Mouse (Mus musculus): ENCODE results near the gene Plcb4. TPM values are rescaled to one million over a fixed set of nuclear protein-coding genes. Genes with fewer than 3 reads are reported as not detected.

Gene Plcb4
- polyA plus RNA-seq, 1 experiment from 2014 or later, result 29.3 TPM

- 86% methylated on average over 5 of the region's 5 CpGs for WGBS
- Histone ChIP-seq H3K4me2 (replicated peaks; ENCODE audit: low read depth, low read length) (no peak overlapping the region), H3K36me3 (ENCODE audit: control insufficient read depth, insufficient read depth, low read length) (no peaks in the 10 kb centered on the region), H3K27me3 (ENCODE audit: control insufficient read depth, insufficient read depth, low read length) (no peaks in the 10 kb centered on the region), H3K4me1 (replicated peaks; ENCODE audit: control insufficient read depth, insufficient read depth, low read length) (no peaks in the 10 kb centered on the region), H3K9ac (ENCODE audit: low read depth, low read length) (no peak overlapping the region), H3K4me3 (ENCODE audit: low read depth, low read length) (no peak overlapping the region), H3K27ac (ENCODE audit: low read depth, low read length) (no peak overlapping the region), H3K9me3 (ENCODE audit: control insufficient read depth, low read length) (no peaks in the 10 kb centered on the region)
- ATAC-seq (ENCODE audit: low FRiP score), result no peak
- no peak for DNase-seq (ENCODE audit: low spot score)
These were observed 177.1 kb downstream of the Plcb4 start for GRCm38 (mm10) chr2:135835911-135836310.

GRCm38 (mm10) chr2:135836426-135836825 lies 177.6 kb downstream of the Plcb4 start:
- 91% methylated on average over 3 of the region's 3 CpGs for WGBS
- Histone ChIP-seq H3K27ac (ENCODE audit: low read depth, low read length) (no peak overlapping the region), H3K36me3 (ENCODE audit: control insufficient read depth, insufficient read depth, low read length) (no peaks in the 10 kb centered on the region), H3K9ac (ENCODE audit: low read depth, low read length) (no peak overlapping the region), H3K4me3 (ENCODE audit: low read depth, low read length) (no peak overlapping the region), H3K27me3 (ENCODE audit: control insufficient read depth, insufficient read depth, low read length) (no peaks in the 10 kb centered on the region), H3K4me2 (replicated peaks; ENCODE audit: low read depth, low read length) (no peak overlapping the region), H3K4me1 (replicated peaks; ENCODE audit: control insufficient read depth, insufficient read depth, low read length) (no peaks in the 10 kb centered on the region), H3K9me3 (ENCODE audit: control insufficient read depth, low read length) (no peaks in the 10 kb centered on the region)
- ATAC-seq (ENCODE audit: low FRiP score), result no peak
- no peak for DNase-seq (ENCODE audit: low spot score)

- H3K4me2 ChIP-seq (replicated peaks; ENCODE audit: low read depth, low read length), result no peak overlapping the region
- no peaks in the 10 kb centered on the region for H3K9me3 ChIP-seq (ENCODE audit: control insufficient read depth, low read length)
- DNase-seq (ENCODE audit: low spot score), result no peak
- H3K27me3 ChIP-seq (ENCODE audit: control insufficient read depth, insufficient read depth, low read length), result no peaks in the 10 kb centered on the region
- no peak overlapping the region for H3K4me3 ChIP-seq (ENCODE audit: low read depth, low read length)
- 88% methylated on average over 1 of the region's 1 CpGs for WGBS
- H3K4me1 ChIP-seq (replicated peaks; ENCODE audit: control insufficient read depth, insufficient read depth, low read length), result no peaks in the 10 kb centered on the region
- no peak overlapping the region for H3K27ac ChIP-seq (ENCODE audit: low read depth, low read length)
- no peak overlapping the region for H3K9ac ChIP-seq (ENCODE audit: low read depth, low read length)
- no peaks in the 10 kb centered on the region for H3K36me3 ChIP-seq (ENCODE audit: control insufficient read depth, insufficient read depth, low read length)
- ATAC-seq (ENCODE audit: low FRiP score), result no peak
These were observed 178.9 kb downstream of the Plcb4 start for GRCm38 (mm10) chr2:135837730-135838129.

- no peaks in the 10 kb centered on the region for H3K36me3 ChIP-seq (ENCODE audit: control insufficient read depth, insufficient read depth, low read length)
- H3K9me3 ChIP-seq (ENCODE audit: control insufficient read depth, low read length), result no peaks in the 10 kb centered on the region
- H3K27ac ChIP-seq (ENCODE audit: low read depth, low read length), result no peak overlapping the region
- H3K9ac ChIP-seq (ENCODE audit: low read depth, low read length), result no peak overlapping the region
- H3K4me1 ChIP-seq (replicated peaks; ENCODE audit: control insufficient read depth, insufficient read depth, low read length), result no peaks in the 10 kb centered on the region
- no peak for DNase-seq (ENCODE audit: low spot score)
- no peaks in the 10 kb centered on the region for H3K27me3 ChIP-seq (ENCODE audit: control insufficient read depth, insufficient read depth, low read length)
- H3K4me2 ChIP-seq (replicated peaks; ENCODE audit: low read depth, low read length), result no peak overlapping the region
- no peak for ATAC-seq (ENCODE audit: low FRiP score)
- H3K4me3 ChIP-seq (ENCODE audit: low read depth, low read length), result no peak overlapping the region
These were observed 179.3 kb downstream of the Plcb4 start for GRCm38 (mm10) chr2:135838135-135838534.

- H3K4me3 ChIP-seq (ENCODE audit: low read depth, low read length), result no peak overlapping the region
- no peak overlapping the region for H3K27ac ChIP-seq (ENCODE audit: low read depth, low read length)
- H3K9me3 ChIP-seq (ENCODE audit: control insufficient read depth, low read length), result no peaks in the 10 kb centered on the region
- 75% methylated on average over 8 of the region's 8 CpGs for WGBS
- H3K9ac ChIP-seq (ENCODE audit: low read depth, low read length), result no peak overlapping the region
- H3K4me2 ChIP-seq (replicated peaks; ENCODE audit: low read depth, low read length), result no peak overlapping the region
- ATAC-seq (ENCODE audit: low FRiP score), result no peak
- DNase-seq (ENCODE audit: low spot score), result no peak
- no peaks in the 10 kb centered on the region for H3K36me3 ChIP-seq (ENCODE audit: control insufficient read depth, insufficient read depth, low read length)
- H3K4me1 ChIP-seq (replicated peaks; ENCODE audit: control insufficient read depth, insufficient read depth, low read length), result no peaks in the 10 kb centered on the region
- H3K27me3 ChIP-seq (ENCODE audit: control insufficient read depth, insufficient read depth, low read length), result no peaks in the 10 kb centered on the region
These were observed 180.0 kb downstream of the Plcb4 start for GRCm38 (mm10) chr2:135838651-135839286.

- WGBS, result 82% methylated on average over 8 of the region's 8 CpGs
- Histone ChIP-seq H3K9ac (ENCODE audit: low read depth, low read length) (no peak overlapping the region), H3K27me3 (ENCODE audit: control insufficient read depth, insufficient read depth, low read length) (no peaks in the 10 kb centered on the region), H3K36me3 (ENCODE audit: control insufficient read depth, insufficient read depth, low read length) (no peaks in the 10 kb centered on the region), H3K9me3 (ENCODE audit: control insufficient read depth, low read length) (no peaks in the 10 kb centered on the region), H3K27ac (ENCODE audit: low read depth, low read length) (no peak overlapping the region), H3K4me1 (replicated peaks; ENCODE audit: control insufficient read depth, insufficient read depth, low read length) (no peaks in the 10 kb centered on the region), H3K4me3 (ENCODE audit: low read depth, low read length) (no peak overlapping the region), H3K4me2 (replicated peaks; ENCODE audit: low read depth, low read length) (no peak overlapping the region)
- DNase-seq (ENCODE audit: low spot score), result no peak
- no peak for ATAC-seq (ENCODE audit: low FRiP score)
These were observed 184.9 kb downstream of the Plcb4 start for GRCm38 (mm10) chr2:135843721-135844120.

- no peak overlapping the region for H3K4me2 ChIP-seq (replicated peaks; ENCODE audit: low read depth, low read length)
- no peaks in the 10 kb centered on the region for H3K36me3 ChIP-seq (ENCODE audit: control insufficient read depth, insufficient read depth, low read length)
- no peaks in the 10 kb centered on the region for H3K4me1 ChIP-seq (replicated peaks; ENCODE audit: control insufficient read depth, insufficient read depth, low read length)
- H3K4me3 ChIP-seq (ENCODE audit: low read depth, low read length), result no peak overlapping the region
- H3K27me3 ChIP-seq (ENCODE audit: control insufficient read depth, insufficient read depth, low read length), result no peaks in the 10 kb centered on the region
- ATAC-seq (ENCODE audit: low FRiP score) (no peak), DNase-seq (ENCODE audit: low spot score) (no peak)
- 93% methylated on average over 3 of the region's 3 CpGs for WGBS
- H3K9ac ChIP-seq (ENCODE audit: low read depth, low read length), result no peak overlapping the region
- H3K9me3 ChIP-seq (ENCODE audit: control insufficient read depth, low read length), result no peaks in the 10 kb centered on the region
- no peak overlapping the region for H3K27ac ChIP-seq (ENCODE audit: low read depth, low read length)
These were observed 188.1 kb downstream of the Plcb4 start for GRCm38 (mm10) chr2:135846903-135847302.

GRCm38 (mm10) chr2:135847738-135848137 lies 188.9 kb downstream of the Plcb4 start:
- no peaks in the 10 kb centered on the region for H3K9me3 ChIP-seq (ENCODE audit: control insufficient read depth, low read length)
- 85% methylated on average over 5 of the region's 6 CpGs for WGBS
- H3K4me1 ChIP-seq (replicated peaks; ENCODE audit: control insufficient read depth, insufficient read depth, low read length), result no peaks in the 10 kb centered on the region
- ATAC-seq (ENCODE audit: low FRiP score) (no peak), DNase-seq (ENCODE audit: low spot score) (no peak)
- H3K4me2 ChIP-seq (replicated peaks; ENCODE audit: low read depth, low read length), result no peak overlapping the region
- H3K36me3 ChIP-seq (ENCODE audit: control insufficient read depth, insufficient read depth, low read length), result no peaks in the 10 kb centered on the region
- no peak overlapping the region for H3K27ac ChIP-seq (ENCODE audit: low read depth, low read length)
- no peaks in the 10 kb centered on the region for H3K27me3 ChIP-seq (ENCODE audit: control insufficient read depth, insufficient read depth, low read length)
- H3K4me3 ChIP-seq (ENCODE audit: low read depth, low read length), result no peak overlapping the region
- no peak overlapping the region for H3K9ac ChIP-seq (ENCODE audit: low read depth, low read length)

GRCm38 (mm10) chr2:135848169-135848568 lies 189.4 kb downstream of the Plcb4 start:
- Histone ChIP-seq H3K36me3 (ENCODE audit: control insufficient read depth, insufficient read depth, low read length) (no peaks in the 10 kb centered on the region), H3K9ac (ENCODE audit: low read depth, low read length) (no peak overlapping the region), H3K4me1 (replicated peaks; ENCODE audit: control insufficient read depth, insufficient read depth, low read length) (no peaks in the 10 kb centered on the region), H3K27me3 (ENCODE audit: control insufficient read depth, insufficient read depth, low read length) (no peaks in the 10 kb centered on the region), H3K9me3 (ENCODE audit: control insufficient read depth, low read length) (no peaks in the 10 kb centered on the region), H3K27ac (ENCODE audit: low read depth, low read length) (no peak overlapping the region), H3K4me2 (replicated peaks; ENCODE audit: low read depth, low read length) (no peak overlapping the region), H3K4me3 (ENCODE audit: low read depth, low read length) (no peak overlapping the region)
- no peak for ATAC-seq (ENCODE audit: low FRiP score)
- no peak for DNase-seq (ENCODE audit: low spot score)
- 83% methylated on average over 4 of the region's 4 CpGs for WGBS

All from hindbrain, embryonic 11.5 days (tissue).